Mouse (Mus musculus): Measurements from ENCODE around the gene Rasal1. TPM values are rescaled to one million over a fixed set of nuclear protein-coding genes. Genes with fewer than 3 reads are reported as not detected.
A peak's percentile ranks its signal among the peaks of the same experiment; 100 is the strongest.

The Rasal1 gene
- polyA plus RNA-seq, 1 experiment from 2014 or later = 0.31 TPM

DNA sequence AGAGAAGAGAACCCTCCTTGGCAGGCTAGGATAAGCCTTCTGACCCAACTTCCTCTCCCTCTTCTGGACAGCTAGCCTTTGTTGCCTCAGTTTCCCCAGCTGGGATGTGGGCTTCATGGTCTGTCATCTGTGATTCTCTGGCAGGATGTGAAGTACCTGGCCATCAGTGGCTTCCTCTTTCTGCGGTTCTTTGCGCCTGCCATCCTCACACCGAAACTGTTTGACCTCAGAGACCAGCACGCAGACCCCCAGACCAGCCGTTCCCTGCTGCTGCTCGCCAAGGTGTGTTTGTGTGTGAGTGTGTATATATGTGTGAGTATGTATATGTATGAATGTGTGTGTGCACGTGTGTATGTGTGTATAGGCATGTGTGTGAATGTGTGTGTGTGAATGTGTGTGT is 21.5 kb downstream of the Rasal1 start:
- no peak overlapping the region for H3K4me3 ChIP-seq
- no peak overlapping the region for H3K27ac ChIP-seq (replicated peaks)
- H3K27me3 ChIP-seq = peaks cover 20% of the 10 kb centered on the region
- H3K4me2 ChIP-seq = no peak overlapping the region
- 88% methylated on average over 7 of the region's 7 CpGs for WGBS
- H3K4me1 ChIP-seq (replicated peaks) = peaks cover 6% of the 10 kb centered on the region; the same call in 1 of the 2 replicates
- no peaks in the 10 kb centered on the region for H3K9me3 ChIP-seq
- no peak for ATAC-seq (ENCODE audit: low read depth)
- no peaks in the 10 kb centered on the region for H3K36me3 ChIP-seq
- H3K9ac ChIP-seq = no peak overlapping the region

DNA sequence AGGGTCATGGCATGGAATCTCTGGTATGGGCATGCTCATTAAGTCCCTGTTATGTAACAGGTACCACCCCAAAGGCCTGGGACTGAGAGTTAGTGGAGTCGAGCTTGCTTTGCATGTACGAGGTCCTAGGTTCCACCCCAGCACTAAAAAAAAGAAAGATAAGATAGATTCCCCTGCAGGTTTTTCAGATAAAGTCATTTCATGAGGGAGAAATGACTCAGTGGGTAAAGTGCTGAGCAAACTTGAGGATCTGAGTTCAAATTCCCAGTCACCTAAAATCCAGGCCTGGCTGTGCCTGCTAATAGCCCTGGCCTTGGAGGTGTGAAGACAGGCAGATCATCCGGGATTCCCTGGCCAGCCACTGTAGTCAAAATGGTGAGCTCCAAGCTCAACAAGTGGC is 23.3 kb downstream of the Rasal1 start:
- no peak overlapping the region for H3K27ac ChIP-seq (replicated peaks)
- no peak overlapping the region for H3K4me2 ChIP-seq
- H3K4me1 ChIP-seq (replicated peaks) = peaks cover 6% of the 10 kb centered on the region; the same call in 1 of the 2 replicates
- H3K9me3 ChIP-seq = no peaks in the 10 kb centered on the region
- no peaks in the 10 kb centered on the region for H3K36me3 ChIP-seq
- no peak overlapping the region for H3K4me3 ChIP-seq
- 83% methylated on average over 3 of the region's 3 CpGs for WGBS
- no peak for ATAC-seq (ENCODE audit: low read depth)
- no peak overlapping the region for H3K9ac ChIP-seq
- peaks cover 13% of the 10 kb centered on the region for H3K27me3 ChIP-seq

DNA sequence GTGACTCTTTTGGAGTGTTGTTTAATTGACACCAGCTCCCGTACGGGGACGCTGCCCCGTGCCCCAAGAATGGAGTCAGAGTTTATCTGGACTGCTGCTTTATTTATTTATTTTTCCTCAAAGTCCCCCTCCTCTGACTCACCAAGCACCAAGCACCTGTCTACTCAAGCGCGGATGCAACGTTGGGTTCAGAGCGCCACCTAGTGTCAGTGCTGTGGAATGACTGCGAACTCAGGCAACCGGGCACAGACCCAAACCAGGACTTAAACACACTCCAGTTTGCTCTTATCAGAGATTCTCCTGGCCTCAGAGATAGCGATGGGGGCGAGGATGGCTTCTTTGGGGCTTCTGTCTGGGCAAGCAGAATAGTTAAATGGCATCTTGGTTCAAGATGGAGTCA is 25.0 kb downstream of the Rasal1 start:
- H3K4me2 ChIP-seq = no peak overlapping the region
- H3K4me3 ChIP-seq = no peak overlapping the region
- peaks cover 6% of the 10 kb centered on the region; the same call in 1 of the 2 replicates for H3K4me1 ChIP-seq (replicated peaks)
- 14% methylated on average over 12 of the region's 12 CpGs for WGBS
- peaks cover 3% of the 10 kb centered on the region; the same call in 1 of the 2 replicates for H3K27me3 ChIP-seq
- no peak overlapping the region for H3K27ac ChIP-seq (replicated peaks)
- H3K36me3 ChIP-seq = no peaks in the 10 kb centered on the region
- no peak overlapping the region for H3K9ac ChIP-seq
- ATAC-seq (ENCODE audit: low read depth) = no peak
- no peaks in the 10 kb centered on the region for H3K9me3 ChIP-seq

DNA sequence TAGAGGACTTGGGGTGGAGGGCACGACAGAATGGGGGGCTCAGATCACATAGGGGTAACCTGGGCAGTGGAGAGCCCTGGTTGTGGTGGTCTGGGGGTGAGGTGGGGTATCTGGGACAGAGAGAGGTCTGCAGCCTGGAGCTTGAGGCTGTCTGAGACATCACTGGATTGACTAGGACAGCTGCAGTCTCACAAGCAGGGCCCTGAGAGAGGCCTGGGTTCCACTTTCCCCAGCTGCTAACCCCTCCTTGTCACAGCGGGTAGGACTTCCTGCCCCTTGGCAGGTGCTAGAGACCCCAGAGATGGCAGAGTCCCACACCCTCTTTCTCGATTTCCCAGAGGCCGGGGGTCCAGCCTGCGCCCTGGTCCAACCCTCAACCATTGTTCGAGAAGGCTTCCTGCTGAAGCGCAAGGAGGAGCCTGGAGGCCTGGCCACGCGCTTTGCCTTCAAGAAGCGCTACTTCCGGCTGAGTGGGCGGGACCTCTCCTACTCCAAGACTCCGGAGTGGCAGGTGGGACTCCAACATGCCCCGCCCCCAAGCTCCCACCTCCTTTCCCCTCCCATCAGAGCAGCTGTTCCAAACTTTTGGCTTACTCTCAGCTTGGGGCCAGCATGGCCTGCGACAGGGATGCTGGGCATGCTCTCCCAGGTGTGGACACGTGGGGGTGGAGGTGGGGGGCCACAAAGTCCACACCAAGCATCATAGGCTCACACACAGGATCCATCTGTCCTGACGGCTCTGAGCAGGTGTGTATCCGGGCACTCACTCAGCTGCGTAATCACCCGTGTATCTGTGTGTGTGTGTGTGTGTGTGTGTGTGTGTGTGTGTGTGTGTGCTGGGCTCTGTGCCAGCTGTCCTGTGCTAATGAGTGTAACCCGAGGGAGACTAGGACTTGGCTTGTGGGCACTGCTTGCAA is 25.9 kb downstream of the Rasal1 start:
- Histone ChIP-seq H3K9ac (no peak overlapping the region), H3K4me2 (no peak overlapping the region), H3K4me1 (replicated peaks) (peaks cover 9% of the 10 kb centered on the region), H3K4me3 (no peak overlapping the region), H3K27me3 (peaks cover 3% of the 10 kb centered on the region; the same call in 1 of the 2 replicates), H3K36me3 (no peaks in the 10 kb centered on the region), H3K27ac (replicated peaks) (no peak overlapping the region), H3K9me3 (no peaks in the 10 kb centered on the region)
- ATAC-seq (ENCODE audit: low read depth) = 0 out of 2 replicates have a peak, but pooled peaks have one; percentile 14
- WGBS = 31% methylated on average over 21 of the region's 21 CpGs

DNA sequence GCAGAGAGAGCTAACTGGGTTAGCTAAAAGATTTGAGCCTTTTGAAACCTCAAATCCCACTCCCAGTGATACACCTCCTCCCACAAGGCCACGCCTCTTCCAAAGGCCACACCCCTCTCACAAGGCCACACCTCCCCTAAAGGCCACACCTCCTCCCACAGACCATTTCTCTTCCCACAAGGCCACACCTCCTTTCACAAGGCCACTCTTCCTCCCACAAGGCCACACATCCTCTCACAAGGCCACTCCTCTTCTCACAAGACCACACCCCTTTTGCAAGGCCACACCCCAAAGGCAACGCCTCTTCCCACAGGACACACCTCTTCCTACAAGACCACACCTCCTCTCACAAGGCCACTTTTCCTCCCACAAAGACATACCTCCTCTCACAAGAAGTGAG is 28.9 kb downstream of the Rasal1 start:
- no peak overlapping the region for H3K4me2 ChIP-seq
- H3K27ac ChIP-seq (replicated peaks) = no peak overlapping the region
- no peak for ATAC-seq (ENCODE audit: low read depth)
- WGBS = 27% methylated on average over 2 of the region's 2 CpGs
- H3K9ac ChIP-seq = no peak overlapping the region
- peaks cover 14% of the 10 kb centered on the region for H3K27me3 ChIP-seq
- H3K36me3 ChIP-seq = peaks cover 16% of the 10 kb centered on the region
- H3K9me3 ChIP-seq = no peaks in the 10 kb centered on the region
- H3K4me1 ChIP-seq (replicated peaks) = peaks cover 24% of the 10 kb centered on the region
- H3K4me3 ChIP-seq = no peak overlapping the region

DNA sequence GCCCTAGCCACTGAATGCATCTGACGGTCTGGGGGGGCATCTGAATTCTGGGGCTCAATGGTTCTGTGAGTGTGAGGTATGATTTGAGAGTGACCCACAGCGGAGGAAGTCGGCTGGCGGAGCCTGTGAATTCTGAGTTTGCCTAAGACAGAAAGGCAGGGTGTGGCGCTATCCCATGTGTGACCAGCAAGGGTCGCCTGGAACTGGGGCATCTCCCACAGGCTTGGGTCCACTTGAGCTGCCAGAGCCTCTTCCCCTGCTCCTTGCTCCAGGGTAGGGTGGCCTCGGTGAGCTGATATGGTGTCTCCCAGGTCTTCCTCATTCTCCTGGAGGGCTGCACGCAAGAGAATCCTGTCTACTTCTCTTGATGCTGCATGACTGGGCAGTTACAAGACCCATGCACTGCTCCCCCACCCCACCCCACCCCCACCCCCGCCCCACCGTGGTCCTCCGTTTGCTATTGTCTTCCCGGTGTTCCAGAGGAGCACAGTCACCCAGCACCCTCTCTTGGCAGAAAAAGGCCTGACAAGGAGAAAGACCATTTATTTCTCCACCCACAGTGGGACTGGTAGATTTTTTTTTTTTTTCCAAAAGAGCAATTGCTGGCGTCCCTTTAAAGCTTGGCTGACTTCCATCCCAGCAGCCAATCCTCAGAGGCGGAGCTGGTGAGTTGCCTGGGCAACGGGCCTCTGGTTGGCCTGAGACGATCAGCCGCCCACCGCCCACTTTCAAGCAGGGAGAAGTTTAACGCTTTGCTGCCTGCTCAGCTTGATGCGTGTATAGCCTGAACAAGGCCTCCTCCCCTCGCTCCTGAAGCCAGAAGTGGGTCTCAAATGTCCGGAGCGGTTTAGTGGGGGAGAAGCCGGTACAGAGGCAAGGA is 31.3 kb downstream of the Rasal1 start:
- Histone ChIP-seq H3K4me1 (replicated peaks) (peaks cover 17% of the 10 kb centered on the region), H3K27me3 (peaks cover 38% of the 10 kb centered on the region), H3K9ac (peak overlapping the region; percentile 67), H3K36me3 (peaks cover 32% of the 10 kb centered on the region), H3K4me2 (peak overlapping the region; percentile 56), H3K27ac (replicated peaks) (peak overlapping the region; percentile 92), H3K4me3 (peak overlapping the region; percentile 28), H3K9me3 (no peaks in the 10 kb centered on the region)
- peak; percentile 91 for ATAC-seq (ENCODE audit: low read depth)
- WGBS = under 1% methylated on average over 24 of the region's 24 CpGs

DNA sequence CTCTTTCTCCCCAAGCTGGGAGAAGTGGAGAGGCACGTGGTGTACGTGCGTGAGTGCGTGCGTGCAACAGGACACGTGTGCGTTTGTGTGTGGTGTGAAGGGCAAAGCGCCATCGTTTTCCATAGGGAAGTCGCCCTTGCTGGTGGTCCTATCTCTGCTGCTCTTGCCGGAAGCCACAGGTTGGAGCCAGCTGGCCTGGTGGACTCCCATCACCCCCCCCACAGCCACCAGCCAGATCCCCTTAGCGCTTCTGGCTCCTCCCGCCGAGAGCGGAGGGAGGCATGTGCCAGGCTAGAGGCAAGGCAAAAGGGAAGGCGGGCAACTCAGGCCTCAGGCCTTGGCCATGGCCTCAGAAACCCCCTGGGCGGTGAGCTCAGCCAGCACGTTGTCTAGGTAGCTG is 32.3 kb downstream of the Rasal1 start:
- Histone ChIP-seq H3K27me3 (peaks cover 45% of the 10 kb centered on the region), H3K4me1 (replicated peaks) (peaks cover 17% of the 10 kb centered on the region), H3K9me3 (no peaks in the 10 kb centered on the region), H3K4me3 (no peak overlapping the region), H3K4me2 (no peak overlapping the region; the same call in 1 of the 2 replicates), H3K36me3 (peaks cover 38% of the 10 kb centered on the region), H3K9ac (no peak overlapping the region), H3K27ac (replicated peaks) (peak overlapping the region; percentile 92; the same call in 1 of the 2 replicates)
- ATAC-seq (ENCODE audit: low read depth) = no peak
- 88% methylated on average over 18 of the region's 18 CpGs for WGBS

DNA sequence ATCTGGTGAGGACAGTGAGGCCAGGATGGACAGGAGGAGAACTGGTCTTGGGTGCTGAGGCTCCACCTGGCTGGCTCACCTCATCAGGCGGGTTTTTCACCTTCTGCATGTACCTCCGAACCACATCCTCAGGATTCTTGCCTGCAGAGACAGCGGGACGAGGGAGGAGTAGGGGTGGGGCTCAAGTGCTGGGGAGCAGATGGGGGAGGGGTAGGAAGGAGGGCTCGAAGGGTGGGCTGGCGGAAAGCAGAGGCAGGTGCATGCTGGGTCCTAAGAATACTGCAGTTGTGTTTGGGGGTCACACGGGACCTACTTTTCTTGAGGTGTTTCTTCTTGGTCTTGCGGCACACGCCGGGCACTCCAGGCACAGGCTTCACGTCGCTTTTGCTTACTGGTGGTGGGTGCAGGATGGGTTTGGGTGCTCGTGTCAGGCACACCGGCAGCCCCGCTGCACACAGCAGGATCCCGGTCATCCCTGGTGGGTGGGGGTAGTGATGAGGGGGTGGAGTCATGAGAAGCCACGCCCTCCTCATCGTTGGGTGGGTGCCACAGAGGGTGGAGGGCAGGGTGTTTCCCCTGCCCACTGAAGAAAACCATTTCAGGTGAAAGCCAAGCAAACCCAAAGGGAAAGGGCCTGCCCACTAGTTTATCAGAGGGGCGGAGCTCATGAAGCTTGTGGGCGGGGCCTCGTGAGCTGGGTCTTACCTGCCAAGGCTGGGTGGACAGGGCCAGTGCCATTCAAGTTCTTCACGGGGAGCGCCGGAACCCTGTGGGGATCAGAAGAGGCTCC is 34.6 kb downstream of the Rasal1 start:
- Histone ChIP-seq H3K4me3 (no peak overlapping the region), H3K4me2 (no peak overlapping the region), H3K4me1 (replicated peaks) (peaks cover 17% of the 10 kb centered on the region), H3K36me3 (peaks cover 53% of the 10 kb centered on the region), H3K27me3 (peaks cover 64% of the 10 kb centered on the region), H3K9ac (no peak overlapping the region), H3K9me3 (no peaks in the 10 kb centered on the region), H3K27ac (replicated peaks) (no peak overlapping the region)
- no peak for ATAC-seq (ENCODE audit: low read depth)
- WGBS = 6% methylated on average over 24 of the region's 24 CpGs

DNA sequence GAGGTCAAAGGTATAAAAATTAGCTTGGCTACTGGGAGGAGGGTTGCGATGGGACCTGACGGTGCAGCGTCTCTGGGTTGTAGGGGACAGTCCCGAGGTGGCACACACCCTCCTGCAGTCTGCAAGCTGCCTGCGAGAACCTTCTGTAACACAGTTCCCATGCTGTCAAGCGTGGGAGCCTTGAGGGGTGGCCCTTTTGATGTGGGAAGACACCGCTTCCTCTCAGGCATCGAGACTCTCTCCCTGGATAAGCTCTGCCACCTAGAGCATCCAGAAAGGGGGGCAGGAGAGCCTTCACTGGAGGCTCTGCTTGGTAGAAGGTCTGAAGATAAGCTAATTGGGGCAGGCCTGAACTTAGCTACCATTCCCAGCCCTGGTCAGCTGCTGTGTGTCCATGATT is 37.1 kb downstream of the Rasal1 start:
- H3K4me3 ChIP-seq = no peak overlapping the region
- no peak overlapping the region for H3K27ac ChIP-seq (replicated peaks)
- H3K27me3 ChIP-seq = peaks cover 66% of the 10 kb centered on the region
- H3K9ac ChIP-seq = no peak overlapping the region
- no peak for ATAC-seq (ENCODE audit: low read depth)
- H3K4me2 ChIP-seq = no peak overlapping the region
- no peaks in the 10 kb centered on the region for H3K9me3 ChIP-seq
- WGBS = 83% methylated on average over 8 of the region's 8 CpGs
- peaks cover 5% of the 10 kb centered on the region for H3K4me1 ChIP-seq (replicated peaks)
- peaks cover 62% of the 10 kb centered on the region for H3K36me3 ChIP-seq

DNA sequence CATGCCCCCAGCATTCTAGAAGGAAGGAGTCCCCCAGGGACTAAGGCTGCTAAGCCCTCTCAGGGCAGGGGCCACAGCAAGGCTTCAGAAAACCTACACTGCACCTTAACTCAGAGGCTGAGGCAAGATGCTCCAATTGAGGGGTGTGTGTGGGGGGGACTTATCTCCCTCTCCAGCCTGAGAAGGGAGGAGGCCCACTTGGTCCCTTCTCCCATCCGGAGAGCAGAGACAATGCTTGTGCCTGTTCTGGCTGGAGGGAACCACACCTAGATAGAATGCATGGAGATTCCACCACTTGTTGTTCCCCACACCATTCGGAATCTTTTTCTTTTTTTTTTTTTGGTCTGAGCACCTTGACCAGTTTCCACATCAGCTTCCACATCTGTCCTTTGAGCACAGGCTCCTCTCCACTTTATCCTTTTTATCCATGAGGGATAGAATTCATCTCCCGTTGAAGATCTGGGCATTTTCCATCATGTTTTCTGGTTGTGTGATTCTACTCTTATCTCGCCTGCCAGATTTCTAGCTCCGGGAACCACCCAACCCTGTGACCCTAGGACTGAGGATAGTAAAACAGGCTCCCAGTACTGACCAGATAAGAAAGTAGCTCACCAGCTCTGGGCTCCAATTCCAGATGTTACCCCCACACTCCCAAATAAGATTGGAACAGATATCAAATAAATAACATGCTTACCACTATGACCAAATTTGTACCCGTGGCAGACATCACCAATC is 38.3 kb downstream of the Rasal1 start:
- no peak overlapping the region for H3K4me3 ChIP-seq
- peaks cover 62% of the 10 kb centered on the region for H3K36me3 ChIP-seq
- no peaks in the 10 kb centered on the region; the same call in 1 of the 2 replicates for H3K4me1 ChIP-seq (replicated peaks)
- H3K9ac ChIP-seq = no peak overlapping the region
- H3K9me3 ChIP-seq = no peaks in the 10 kb centered on the region
- no peak overlapping the region for H3K27ac ChIP-seq (replicated peaks)
- peaks cover 74% of the 10 kb centered on the region for H3K27me3 ChIP-seq
- no peak for ATAC-seq (ENCODE audit: low read depth)
- 84% methylated on average over 6 of the region's 6 CpGs for WGBS
- no peak overlapping the region for H3K4me2 ChIP-seq

DNA sequence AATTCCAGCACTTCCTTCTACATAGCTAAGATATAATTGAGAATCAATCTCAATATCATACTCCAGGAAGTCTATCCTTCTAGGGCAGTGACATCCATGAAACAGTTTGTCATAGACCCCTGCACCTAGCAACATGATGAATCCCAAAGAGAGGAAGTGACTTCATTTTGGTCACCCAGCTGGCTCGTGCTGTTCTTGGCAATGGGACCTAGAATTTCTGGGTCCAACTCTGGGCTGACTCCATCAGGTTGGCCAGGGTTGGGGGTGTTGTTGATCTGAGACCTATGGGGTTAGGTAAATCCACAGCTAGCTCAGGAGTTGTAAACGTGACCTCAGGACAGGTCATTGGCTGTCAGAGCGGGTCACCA is 38.9 kb downstream of the Rasal1 start:
- H3K9me3 ChIP-seq = no peaks in the 10 kb centered on the region
- no peaks in the 10 kb centered on the region; the same call in 1 of the 2 replicates for H3K4me1 ChIP-seq (replicated peaks)
- no peak overlapping the region for H3K4me2 ChIP-seq
- H3K9ac ChIP-seq = no peak overlapping the region
- no peak for ATAC-seq (ENCODE audit: low read depth)
- H3K27ac ChIP-seq (replicated peaks) = no peak overlapping the region
- H3K27me3 ChIP-seq = peaks cover 74% of the 10 kb centered on the region
- 84% methylated on average over 3 of the region's 3 CpGs for WGBS
- H3K36me3 ChIP-seq = peaks cover 62% of the 10 kb centered on the region
- H3K4me3 ChIP-seq = no peak overlapping the region
